Mouse (Mus musculus): ENCODE measurements around the gene Daam2. TPM values are rescaled to one million over a fixed set of nuclear protein-coding genes. Genes with fewer than 3 reads are reported as not detected.

The Daam2 gene
- total and polyA plus RNA-seq, 3 experiments, result 0.04 to 0.41 TPM; not detected in 1

GRCm38 (mm10) chr17:49517091-49517490, 47.1 kb downstream of the Daam2 start:
- Histone ChIP-seq H3K4me1 (ENCODE audit: control insufficient read depth in 1 of 2, insufficient read depth in 2 of 2) (no peaks in the 10 kb centered on the region), H3K9me3 (replicated peaks; ENCODE audit: low read length) (no peaks in the 10 kb centered on the region), H3K4me2 (ENCODE audit: insufficient read depth, low read depth, poor library complexity, severe bottlenecking) (no peak overlapping the region), H3K4me3 (replicated peaks in 1 of 3; ENCODE audit: low read depth in 2 of 3, low read length in 2 of 3, poor library complexity in 1 of 3) (no peak overlapping the region), H3K9ac (ENCODE audit: insufficient read depth, low read depth) (no peak overlapping the region), H3K27me3 (replicated peaks) (peaks cover 43% of the 10 kb centered on the region), H3K36me3 (replicated peaks in 1 of 2; ENCODE audit: control insufficient read depth in 1 of 2, insufficient read depth in 1 of 2, low read length in 1 of 2) (no peaks in the 10 kb centered on the region), H3K79me2 (replicated peaks; ENCODE audit: control insufficient read depth, extremely low read depth, insufficient read depth, poor library complexity, severe bottlenecking) (no peaks in the 10 kb centered on the region), H3K27ac (ENCODE audit: insufficient read depth, low read depth) (no peak overlapping the region)
- TF ChIP-seq EP300 (IDR thresholded peaks at IDR 0.05; ENCODE audit: low read length) (no peak), POLR2A (IDR thresholded peaks at IDR 0.05; ENCODE audit: low read depth, low read length) (no peak), E2F4 (IDR thresholded peaks at IDR 0.05; ENCODE audit: insufficient replicate concordance, low read depth, low read length) (no peak), MAX (IDR thresholded peaks at IDR 0.05; ENCODE audit: low read length) (no peak), CHD2 (IDR thresholded peaks at IDR 0.05; ENCODE audit: low read length) (no peak), RCOR1 (conservative IDR thresholded peaks at IDR 0.05; ENCODE audit: low read depth, low read length) (no peak), ELF1 (IDR thresholded peaks at IDR 0.05; ENCODE audit: low read depth, low read length) (no peak), RAD21 (IDR thresholded peaks at IDR 0.05; ENCODE audit: low read depth, low read length) (no peak), MAZ (IDR thresholded peaks at IDR 0.05; ENCODE audit: low read depth, low read length) (no peak), USF2 (conservative IDR thresholded peaks at IDR 0.05; ENCODE audit: low read depth, low read length) (no peak), UBTF (IDR thresholded peaks at IDR 0.05; ENCODE audit: low read depth, low read length) (no peak), BHLHE40 (IDR thresholded peaks at IDR 0.05; ENCODE audit: low read depth, low read length) (no peak)
- dilution Hi-C loops (cut with MboI; ENCODE audit: extremely low pct_ligation_motif_present, extremely low pct_unique_long_range_greater_than_20kb, low sequenced_read_pairs), result no loop called here
- in situ Hi-C loops (cut with MboI; ENCODE audit: low pct_ligation_motif_present, low pct_unique_long_range_greater_than_20kb, low sequenced_read_pairs), result no loop called here
- DNase-seq (ENCODE audit: extremely low read depth), result no peak

GRCm38 (mm10) chr17:49515678-49516077, 48.5 kb downstream of the Daam2 start:
- no peak overlapping the region for H3K27ac ChIP-seq (ENCODE audit: insufficient read depth, low read depth)
- H3K4me2 ChIP-seq (ENCODE audit: insufficient read depth, low read depth, poor library complexity, severe bottlenecking), result no peak overlapping the region
- no peaks in the 10 kb centered on the region for H3K36me3 ChIP-seq (replicated peaks in 1 of 2; ENCODE audit: control insufficient read depth in 1 of 2, insufficient read depth in 1 of 2, low read length in 1 of 2)
- dilution Hi-C loops (cut with MboI; ENCODE audit: extremely low pct_ligation_motif_present, extremely low pct_unique_long_range_greater_than_20kb, low sequenced_read_pairs), result no loop called here
- H3K4me1 ChIP-seq (ENCODE audit: control insufficient read depth in 1 of 2, insufficient read depth in 2 of 2), result no peaks in the 10 kb centered on the region
- H3K79me2 ChIP-seq (replicated peaks; ENCODE audit: control insufficient read depth, extremely low read depth, insufficient read depth, poor library complexity, severe bottlenecking), result no peaks in the 10 kb centered on the region
- no peak overlapping the region for H3K9ac ChIP-seq (ENCODE audit: insufficient read depth, low read depth)
- TF ChIP-seq KAT2A (IDR thresholded peaks at IDR 0.05; ENCODE audit: insufficient replicate concordance, low read length) (no peak), TCF12 (IDR thresholded peaks at IDR 0.05; ENCODE audit: low read depth, low read length) (no peak), MXI1 (IDR thresholded peaks at IDR 0.05; ENCODE audit: low read depth, low read length) (no peak), JUND (conservative IDR thresholded peaks at IDR 0.05; ENCODE audit: low read depth, low read length) (no peak), CHD1 (IDR thresholded peaks at IDR 0.05; ENCODE audit: low read depth, low read length) (no peak), NRF1 (IDR thresholded peaks at IDR 0.05; ENCODE audit: low read depth, low read length) (no peak), ZMIZ1 (IDR thresholded peaks at IDR 0.05; ENCODE audit: low read depth, low read length) (no peak), GABPA (IDR thresholded peaks at IDR 0.05; ENCODE audit: insufficient replicate concordance, low read depth, low read length) (no peak), E2F4 (IDR thresholded peaks at IDR 0.05; ENCODE audit: insufficient replicate concordance, low read depth, low read length) (no peak), NELFE (IDR thresholded peaks at IDR 0.05; ENCODE audit: low read depth, low read length) (no peak), ZNF384 (IDR thresholded peaks at IDR 0.05; ENCODE audit: low read depth, low read length) (no peak), SIN3A (IDR thresholded peaks at IDR 0.05; ENCODE audit: low read length) (no peak), JUN (IDR thresholded peaks at IDR 0.05; ENCODE audit: insufficient read depth, low read depth, low read length) (no peak), ELF1 (IDR thresholded peaks at IDR 0.05; ENCODE audit: low read depth, low read length) (no peak)
- H3K27me3 ChIP-seq (replicated peaks), result peaks cover 39% of the 10 kb centered on the region
- H3K4me3 ChIP-seq (replicated peaks in 1 of 3; ENCODE audit: low read depth in 2 of 3, low read length in 2 of 3, poor library complexity in 1 of 3), result no peak overlapping the region
- in situ Hi-C loops (cut with MboI; ENCODE audit: low pct_ligation_motif_present, low pct_unique_long_range_greater_than_20kb, low sequenced_read_pairs), result no loop called here
- no peak for DNase-seq (ENCODE audit: extremely low read depth)
- H3K9me3 ChIP-seq (replicated peaks; ENCODE audit: low read length), result no peaks in the 10 kb centered on the region
